Mouse (Mus musculus): Measurements from ENCODE around the gene Ints14. TPM values are rescaled to one million over a fixed set of nuclear protein-coding genes. Genes with fewer than 3 reads are reported as not detected.

Gene Ints14
- polyA plus RNA-seq (2012; rRNA removed), result 10.0 and 10.8 TPM in 2 replicates

GRCm38 (mm10) chr9:64960117-64960977 lies at the start of gene Ints14:
TSS of gene Ints14 (plus strand) at chr9:64960905.

GRCm38 (mm10) chr9:64951161-64951657 lies 9.5 kb upstream of the Ints14 start, which contains the start of gene Slc24a1:
TSS of gene Slc24a1 (minus strand) at chr9:64951607.

GRCm38 (mm10) chr9:65020991-65021886 lies 60.5 kb downstream of the Ints14 start, which contains the start of gene Hacd3:
TSS of gene Hacd3 (minus strand) at chr9:65021693.

GRCm38 (mm10) chr9:65032269-65033108 lies 71.8 kb downstream of the Ints14 start, which contains the start of gene Dpp8:
TSS of gene Dpp8 (plus strand) at chr9:65032414.

Other genes with a start within 250 kb of the Ints14 start
- gene Rab11a, start 223.1 kb upstream of the Ints14 start, polyA plus RNA-seq (2012; rRNA removed), result 110 and 121 TPM in 2 replicates
- gene Dennd4a, start 149.6 kb upstream of the Ints14 start, polyA plus RNA-seq (2012; rRNA removed), result 25.2 and 30.2 TPM in 2 replicates
- 0.03 and 0.10 TPM in 2 replicates for gene Slc24a1, start 9.3 kb upstream of the Ints14 start, polyA plus RNA-seq (2012; rRNA removed)
- gene Hacd3, start 60.8 kb downstream of the Ints14 start, polyA plus RNA-seq (2012; rRNA removed), result 70.8 and 74.6 TPM in 2 replicates
- gene Dpp8, start 71.5 kb downstream of the Ints14 start, polyA plus RNA-seq (2012; rRNA removed), result 16.5 and 17.9 TPM in 2 replicates
- 7.5 and 9.7 TPM in 2 replicates for gene Igdcc4, start 140.6 kb downstream of the Ints14 start, polyA plus RNA-seq (2012; rRNA removed)
- gene Igdcc3, start 180.3 kb downstream of the Ints14 start, polyA plus RNA-seq (2012; rRNA removed), result 0.01 TPM in 1 of 2 replicates, not detected in the other
- 5.3 and 5.4 TPM in 2 replicates for gene Parp16, start 234.4 kb downstream of the Ints14 start, polyA plus RNA-seq (2012; rRNA removed)

All from liver, embryonic 18 days (tissue).